Mouse (Mus musculus) embryonic facial prominence, embryonic 11.5 days (tissue): ENCODE measurements around the gene Jag2. TPM values are rescaled to one million over a fixed set of nuclear protein-coding genes. Genes with fewer than 3 reads are reported as not detected.

Source experiments
- ATAC-seq: fragments of 200-750 bp; cut with Nextera tagmentation; replicated peaks from 2 replicates; pipeline ENCODE4 v1.8.0; 2017; ENCODE audit warnings: low read depth; ENCODE audit not compliant: insufficient number of reproducible peaks, low FRiP score, low TSS enrichment
- DNase-seq: peaks from one replicate; pipeline ENCODE4 v3.0.0-alpha.2; 2015; ENCODE audit warnings: low spot score
- H3K27ac ChIP-seq: fragments of 300-500 bp; sonication (generic); replicated peaks from 2 replicates; pipeline ENCODE4 v1.5.1; 2014; ENCODE audit warnings: mild to moderate bottlenecking, low read depth, low read length, control low read depth
- H3K27me3 ChIP-seq: fragments of 300-500 bp; sonication (generic); 2 replicates; pipeline ENCODE4 v1.6.1; 2014; ENCODE audit warnings: mild to moderate bottlenecking, low read length, moderate library complexity, mixed read lengths; ENCODE audit not compliant: control insufficient read depth, insufficient read depth
- H3K36me3 ChIP-seq: fragments of 300-500 bp; sonication (generic); replicated peaks from 2 replicates; pipeline ENCODE4 v1.6.1; 2014; ENCODE audit warnings: low read depth, mild to moderate bottlenecking, low read length, moderate library complexity, mixed read lengths; ENCODE audit not compliant: control insufficient read depth, insufficient read depth
- H3K4me1 ChIP-seq: fragments of 300-500 bp; sonication (generic); 2 replicates; pipeline ENCODE4 v1.6.1; 2014; ENCODE audit warnings: low read length, mixed read lengths; ENCODE audit not compliant: control insufficient read depth, insufficient read depth
- H3K4me2 ChIP-seq: fragments of 300-500 bp; sonication (generic); 2 replicates; pipeline ENCODE4 v1.6.1; 2014; ENCODE audit warnings: low read depth, mild to moderate bottlenecking, control low read depth, low read length, moderate library complexity
- H3K4me3 ChIP-seq: fragments of 300-500 bp; sonication (generic); 2 replicates; pipeline ENCODE4 v1.5.1; 2014; ENCODE audit warnings: low read depth, low read length, control low read depth
- H3K9ac ChIP-seq: fragments of 300-500 bp; sonication (generic); replicated peaks from 2 replicates; pipeline ENCODE4 v1.6.1; 2014; ENCODE audit warnings: mild to moderate bottlenecking, control low read depth, low read length
- H3K9me3 ChIP-seq: fragments of 300-500 bp; sonication (generic); replicated peaks from 2 replicates; pipeline ENCODE4 v1.6.1; 2016; ENCODE audit warnings: mild to moderate bottlenecking, low read length, inconsistent platforms, mixed read lengths; ENCODE audit not compliant: control insufficient read depth
- WGBS: fragments of 180-500 bp; shearing (Covaris S2); extraction: QIAGEN DNeasy Blood & Tissue Kit; methylation state at CpG from one replicate; pipeline ENCODE4 v1.1.7; 2014; 5-methylcytosine and 5-hydroxymethylcytosine counted together
- polyA plus RNA-seq: library from polyadenylated mRNA; unstranded; fragments of >200 nt; fragmentation: Nextera tagmentation; extraction: Ambion mirVana; gene quantifications from 2 replicates; pipeline ENCODE4 v1.2.1, GENCODE M21; 2014

Gene Jag2
- polyA plus RNA-seq = 3.5 and 5.7 TPM in 2 replicates

DNA sequence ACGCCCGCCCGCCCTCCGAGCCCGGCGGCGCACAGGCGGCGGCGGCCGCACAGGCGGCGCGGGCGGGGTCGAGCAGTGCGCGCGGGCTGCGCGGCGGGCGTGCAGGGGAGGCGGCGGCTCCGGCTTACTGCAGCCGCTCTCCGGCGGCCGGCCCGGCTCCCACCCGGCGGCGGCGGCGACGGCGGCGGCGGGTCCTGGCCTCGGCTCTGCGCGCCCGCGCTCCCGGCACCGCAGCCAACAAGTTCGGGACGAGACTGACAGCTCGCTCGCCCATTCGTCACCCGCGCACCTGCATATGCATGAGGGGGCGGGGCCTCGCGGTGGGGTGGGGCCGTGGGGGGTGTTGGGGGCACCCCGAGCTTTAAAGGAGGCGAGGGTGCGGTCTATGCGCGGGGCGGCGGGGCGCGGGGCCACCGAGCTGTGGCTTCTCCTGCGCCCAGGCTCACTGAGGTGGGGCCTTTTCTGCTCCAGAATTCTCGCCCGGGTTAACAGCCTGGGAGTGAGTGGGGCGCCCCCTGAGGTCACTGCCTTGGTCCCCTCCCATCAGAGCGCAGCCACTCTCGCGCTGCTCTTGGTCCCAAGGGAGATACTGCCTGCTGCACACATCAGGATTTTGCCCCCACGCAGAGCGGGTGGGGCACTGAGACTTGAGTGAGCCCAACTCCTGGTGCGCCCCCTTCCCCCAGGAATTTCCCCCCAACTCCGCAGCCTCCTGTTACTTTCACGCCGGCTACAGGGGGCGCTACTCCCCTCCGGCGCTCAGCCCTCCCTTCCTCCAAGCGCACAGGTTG, at the start of gene Jag2:
Gene Jag2, minus strand, starts transcription at position 215 of the 791 bp plus-strand sequence.
- Histone ChIP-seq H3K4me2 (peak within 1 kb of the TSS; percentile 93), H3K4me3 (peak within 1 kb of the TSS; percentile 55), H3K4me1 (peaks cover 7% of the 10 kb centered on the region), H3K9ac (peak within 1 kb of the TSS; percentile 52), H3K27me3 (peaks cover 35% of the 10 kb centered on the region), H3K9me3 (no peaks in the 10 kb centered on the region), H3K27ac (peak within 1 kb of the TSS; percentile 41; the same call in 1 of the 2 replicates), H3K36me3 (no peaks in the 10 kb centered on the region)
- ATAC-seq (peak; percentile 19; the same call in 1 of the 2 replicates), DNase-seq (peak; percentile 64)
- WGBS = 1% methylated on average over 44 of the region's 85 CpGs

DNA sequence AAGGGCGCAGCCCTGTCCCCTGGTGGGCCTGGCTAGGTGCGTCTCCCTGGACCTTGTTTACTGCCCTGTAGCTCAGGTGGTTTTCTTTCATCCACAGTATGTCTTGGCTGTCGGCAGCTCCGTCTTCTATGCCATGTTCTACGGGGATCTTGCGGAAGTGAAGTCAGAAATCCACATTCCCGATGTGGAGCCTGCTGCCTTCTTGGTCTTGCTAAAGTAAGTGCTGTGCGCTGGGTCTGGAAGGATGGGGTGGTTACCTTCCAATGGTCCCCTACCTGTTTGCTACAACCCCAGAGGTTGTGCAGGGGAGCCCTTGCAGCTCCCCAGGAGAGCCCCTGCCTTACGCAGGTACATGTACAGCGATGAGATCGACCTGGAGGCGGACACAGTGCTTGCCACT, 47.6 kb upstream of the Jag2 start:
- Histone ChIP-seq H3K4me1 (no peaks in the 10 kb centered on the region), H3K9me3 (no peaks in the 10 kb centered on the region), H3K27me3 (no peaks in the 10 kb centered on the region), H3K36me3 (peaks cover 10% of the 10 kb centered on the region), H3K27ac (peak overlapping the region; percentile 53), H3K9ac (peak overlapping the region; percentile 89), H3K4me3 (peak overlapping the region; percentile 65), H3K4me2 (peak overlapping the region; percentile 93)
- WGBS = 44% methylated on average over 12 of the region's 12 CpGs
- ATAC-seq = no peak
- no peak for DNase-seq

DNA sequence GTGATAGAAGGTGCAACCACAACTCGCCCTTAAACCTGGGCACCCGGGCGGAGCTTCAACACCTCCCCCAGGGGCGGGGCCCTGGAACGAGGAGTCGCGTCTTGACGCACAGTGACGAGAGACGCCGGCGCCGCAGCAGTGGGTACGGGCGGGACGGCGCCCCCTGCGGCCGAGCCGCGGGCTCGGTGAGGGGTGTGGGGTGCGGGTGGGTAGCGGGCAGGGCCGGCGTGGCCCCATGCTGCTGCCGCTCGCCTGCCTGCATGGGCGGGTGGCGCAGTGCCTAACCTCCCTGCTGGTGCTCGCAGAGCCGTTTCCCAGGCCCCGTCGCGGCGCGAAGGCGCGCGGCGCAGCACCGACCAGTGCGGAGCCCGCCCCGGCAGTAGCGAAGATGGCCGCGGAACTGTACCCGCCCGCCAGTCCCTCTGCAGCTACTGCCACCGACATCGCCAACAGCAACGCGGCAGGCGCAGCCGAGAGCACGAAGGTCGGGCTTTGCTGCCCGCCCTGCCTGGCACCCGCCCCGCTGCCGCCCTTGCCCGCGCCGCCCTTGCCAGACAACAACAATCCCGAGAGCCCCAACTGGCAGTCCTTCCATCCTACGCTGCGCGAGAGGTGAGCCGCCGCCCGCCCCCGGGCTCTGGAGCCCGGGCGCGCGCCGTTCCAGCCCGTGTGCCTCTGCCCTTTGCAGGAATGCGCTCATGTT, 46.9 kb upstream of the Jag2 start, which contains the start of gene Btbd6:
Gene Btbd6, plus strand, starts transcription at position 112 of the 703 bp plus-strand sequence.
- peaks cover 10% of the 10 kb centered on the region for H3K36me3 ChIP-seq
- WGBS = under 1% methylated on average over 80 of the region's 80 CpGs

DNA sequence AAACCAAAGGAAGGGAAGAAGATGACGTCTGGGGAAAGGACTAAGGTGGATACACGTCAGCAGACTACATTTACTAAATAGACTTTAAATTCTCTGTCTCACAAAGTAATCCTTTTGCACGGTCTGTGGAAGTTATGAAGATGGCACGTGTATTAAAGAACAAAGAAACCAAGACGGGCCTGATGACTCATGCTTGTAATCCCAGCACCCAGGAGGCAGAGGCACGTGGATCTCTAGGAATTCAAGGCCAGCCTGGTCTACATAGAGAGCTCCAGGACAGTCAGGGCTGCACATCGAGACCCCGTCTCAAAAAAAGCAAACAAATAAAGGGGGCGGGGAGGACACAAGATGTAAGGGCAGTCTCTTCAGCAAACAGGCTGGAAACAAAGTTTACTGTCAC, 45.2 kb upstream of the Jag2 start:
- Histone ChIP-seq H3K27ac (no peak overlapping the region), H3K9ac (no peak overlapping the region), H3K36me3 (peaks cover 10% of the 10 kb centered on the region), H3K4me1 (no peaks in the 10 kb centered on the region), H3K9me3 (no peaks in the 10 kb centered on the region), H3K27me3 (no peaks in the 10 kb centered on the region), H3K4me3 (no peak overlapping the region), H3K4me2 (no peak overlapping the region)
- ATAC-seq (no peak), DNase-seq (no peak)
- 86% methylated on average over 9 of the region's 9 CpGs for WGBS

More for the DNA sequence above, 46.9 kb upstream of the Jag2 start, which contains the start of gene Btbd6:
- peak; percentile 92 for DNase-seq
- H3K4me2 ChIP-seq = peak within 1 kb of the TSS; percentile 93
- peak within 1 kb of the TSS; percentile 53 for H3K27ac ChIP-seq
- no peaks in the 10 kb centered on the region for H3K9me3 ChIP-seq
- H3K27me3 ChIP-seq = no peaks in the 10 kb centered on the region
- peak within 1 kb of the TSS; percentile 89 for H3K9ac ChIP-seq
- peak within 1 kb of the TSS; percentile 65 for H3K4me3 ChIP-seq
- no peaks in the 10 kb centered on the region for H3K4me1 ChIP-seq
- ATAC-seq = peak; percentile 92

DNA sequence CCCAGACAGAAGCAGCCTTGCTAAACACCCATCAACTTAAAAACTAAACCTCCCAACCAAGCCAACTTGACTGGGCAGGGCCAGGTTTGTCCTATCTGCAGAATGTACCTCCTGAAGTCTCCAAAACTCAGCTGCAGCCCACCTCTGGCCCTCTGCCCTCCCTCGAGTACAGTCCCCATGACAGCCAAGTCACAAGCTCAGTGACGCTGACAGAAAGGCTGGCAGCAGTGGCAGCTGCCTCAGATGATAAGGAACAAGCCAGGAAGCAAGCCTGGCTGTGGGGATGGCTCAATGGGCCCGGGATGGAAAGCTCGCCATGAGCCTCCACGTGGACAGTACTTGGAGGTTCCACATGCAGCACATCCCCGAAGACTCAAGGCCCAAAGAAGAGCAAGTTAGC, 40.0 kb upstream of the Jag2 start:
- Histone ChIP-seq H3K4me3 (no peak overlapping the region), H3K4me2 (no peak overlapping the region), H3K9ac (no peak overlapping the region), H3K27ac (no peak overlapping the region), H3K9me3 (no peaks in the 10 kb centered on the region), H3K4me1 (no peaks in the 10 kb centered on the region), H3K36me3 (peaks cover 8% of the 10 kb centered on the region), H3K27me3 (no peaks in the 10 kb centered on the region)
- no peak for DNase-seq
- no peak for ATAC-seq
- 84% methylated on average over 6 of the region's 6 CpGs for WGBS

DNA sequence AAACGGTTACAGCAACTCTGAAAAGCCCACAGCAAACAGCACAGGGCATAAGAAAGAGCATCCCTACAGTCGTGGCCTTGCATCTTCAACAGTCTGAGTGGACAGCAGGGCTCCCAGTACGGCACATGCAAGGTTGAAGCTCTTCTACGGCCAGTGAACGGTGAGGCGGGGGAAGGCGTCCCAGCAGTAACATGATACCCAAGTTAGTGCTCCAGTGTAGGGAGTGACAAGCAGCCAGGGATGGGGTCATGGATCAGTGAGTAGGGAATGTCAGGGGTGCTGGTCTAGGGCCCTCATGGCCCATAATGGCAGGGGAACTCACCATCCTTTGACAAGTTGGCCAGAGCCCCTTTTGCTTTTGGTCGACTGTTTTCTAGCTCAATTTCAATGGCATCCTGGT, 39.4 kb upstream of the Jag2 start:
- 60% methylated on average over 8 of the region's 8 CpGs for WGBS
- H3K36me3 ChIP-seq = peaks cover 11% of the 10 kb centered on the region

DNA sequence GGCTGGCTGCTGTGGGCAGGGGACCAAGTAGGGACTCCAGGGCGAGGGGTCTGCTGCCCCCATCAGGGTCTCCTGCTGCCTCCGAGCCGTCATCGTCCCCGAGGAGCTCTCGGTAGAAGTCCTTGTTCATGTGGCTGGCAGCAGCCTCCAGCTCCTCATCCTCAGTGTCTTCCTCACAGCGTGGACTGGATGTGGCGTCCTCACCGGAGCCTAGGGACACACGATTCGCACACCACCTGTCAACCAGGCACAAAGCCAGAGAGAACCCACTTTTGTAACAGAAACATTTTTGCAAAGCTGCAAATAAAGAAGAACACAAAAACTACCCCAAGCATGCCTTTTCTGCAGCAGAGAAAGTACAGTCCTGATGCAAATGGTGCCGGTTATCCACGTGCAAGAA, 36.2 kb upstream of the Jag2 start:
- Histone ChIP-seq H3K36me3 (peaks cover 29% of the 10 kb centered on the region), H3K4me1 (no peaks in the 10 kb centered on the region), H3K27ac (no peak overlapping the region), H3K4me2 (no peak overlapping the region), H3K27me3 (no peaks in the 10 kb centered on the region), H3K9ac (no peak overlapping the region), H3K9me3 (no peaks in the 10 kb centered on the region), H3K4me3 (no peak overlapping the region)
- whole genome bisulfite sequencing = 93% methylated on average over 13 of the region's 13 CpGs
- no peak for DNase-seq
- ATAC-seq = no peak

More for the DNA sequence above, 39.4 kb upstream of the Jag2 start:
- ATAC-seq = no peak
- H3K27ac ChIP-seq = no peak overlapping the region
- H3K4me3 ChIP-seq = no peak overlapping the region
- H3K4me2 ChIP-seq = no peak overlapping the region
- no peak overlapping the region for H3K9ac ChIP-seq
- no peaks in the 10 kb centered on the region for H3K27me3 ChIP-seq
- H3K4me1 ChIP-seq = no peaks in the 10 kb centered on the region
- H3K9me3 ChIP-seq = no peaks in the 10 kb centered on the region
- no peak for DNase-seq

DNA sequence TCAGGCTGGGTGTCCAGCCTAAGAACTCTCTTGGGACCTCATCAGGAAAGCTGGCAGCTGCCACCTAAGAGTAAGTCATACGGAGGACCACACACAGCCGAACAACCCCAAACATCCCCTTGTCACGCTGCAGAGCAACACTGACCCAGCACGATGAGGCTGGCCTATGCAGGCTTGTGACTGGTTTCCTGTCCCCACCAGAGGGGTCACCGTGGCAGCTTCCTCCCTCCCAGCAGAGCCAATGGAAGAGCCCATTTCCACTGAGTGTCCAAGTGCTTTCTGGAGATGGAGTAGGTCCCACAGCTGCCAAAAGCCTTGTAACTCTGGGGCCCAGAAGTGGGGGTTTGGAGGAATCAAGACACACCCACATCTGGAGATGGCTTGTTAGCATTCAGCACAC, 32.3 kb upstream of the Jag2 start:
- H3K4me2 ChIP-seq = no peak overlapping the region
- H3K27me3 ChIP-seq = no peaks in the 10 kb centered on the region
- no peaks in the 10 kb centered on the region for H3K9me3 ChIP-seq
- no peak overlapping the region for H3K4me3 ChIP-seq
- WGBS = 81% methylated on average over 5 of the region's 5 CpGs
- H3K4me1 ChIP-seq = no peaks in the 10 kb centered on the region
- peaks cover 34% of the 10 kb centered on the region for H3K36me3 ChIP-seq
- DNase-seq = no peak
- no peak overlapping the region for H3K27ac ChIP-seq
- no peak overlapping the region for H3K9ac ChIP-seq
- ATAC-seq = no peak
